Mouse (Mus musculus) heart, postnatal 0 days (tissue): Measurements from ENCODE around the gene Milr1. TPM values are rescaled to one million over a fixed set of nuclear protein-coding genes. Genes with fewer than 3 reads are reported as not detected.
"Not testable (repeated sequence)": the region's sequence is repeated elsewhere in the genome, so short reads cannot be mapped to it uniquely, and the experiment has no call there.

Experiments used
- ATAC-seq: fragments of 200-750 bp; cut with Nextera tagmentation; 2 replicates; pipeline ENCODE4 v1.8.0; 2017; ENCODE audit warnings: low read depth, moderate number of reproducible peaks, moderate library complexity; ENCODE audit not compliant: insufficient read depth
- DNase-seq: peaks from one replicate; pipeline ENCODE4 v3.0.0-alpha.2; 2016; ENCODE audit warnings: low spot score
- H3K27ac ChIP-seq: fragments of 300-500 bp; sonication (generic); 2 replicates; pipeline ENCODE4 v1.5.1; 2014; ENCODE audit warnings: low read depth, mild to moderate bottlenecking
- H3K27me3 ChIP-seq: fragments of 300-500 bp; sonication (generic); 2 replicates; pipeline ENCODE4 v1.6.1; 2014; ENCODE audit warnings: low read length, mixed read lengths; ENCODE audit not compliant: control insufficient read depth, insufficient read depth
- H3K36me3 ChIP-seq: fragments of 300-500 bp; sonication (generic); replicated peaks from 2 replicates; pipeline ENCODE4 v1.6.1; 2014; ENCODE audit warnings: low read length, mixed read lengths; ENCODE audit not compliant: control insufficient read depth, insufficient read depth
- H3K4me1 ChIP-seq: fragments of 300-500 bp; sonication (generic); 2 replicates; pipeline ENCODE4 v1.6.1; 2014; ENCODE audit warnings: antibody characterized with exemption; ENCODE audit not compliant: control insufficient read depth, insufficient read depth
- H3K4me2 ChIP-seq: fragments of 300-500 bp; sonication (generic); 2 replicates; pipeline ENCODE4 v1.6.1; 2014; ENCODE audit warnings: low read depth, mild to moderate bottlenecking, low read length, moderate library complexity
- H3K4me3 ChIP-seq: fragments of 300-500 bp; sonication (generic); 2 replicates; pipeline ENCODE4 v1.5.1; 2014; ENCODE audit warnings: low read depth, low read length
- H3K9ac ChIP-seq: fragments of 300-500 bp; sonication (generic); replicated peaks from 2 replicates; pipeline ENCODE4 v1.6.1; 2014; ENCODE audit warnings: low read depth, low read length, mixed read lengths
- H3K9me3 ChIP-seq: fragments of 300-500 bp; sonication (generic); replicated peaks from 2 replicates; pipeline ENCODE4 v1.6.1; 2016; ENCODE audit warnings: low read length; ENCODE audit not compliant: control insufficient read depth
- CTCF ChIP-seq: IDR thresholded peaks from 2 replicates; pipeline ENCODE4 v1.5.1; 2016; ENCODE audit warnings: antibody characterized with exemption, control low read depth, low read depth
- EP300 ChIP-seq: IDR thresholded peaks from 2 replicates; pipeline ENCODE4 v1.6.1; 2016; ENCODE audit warnings: antibody characterized with exemption, low read depth
- WGBS: fragments of 180-500 bp; shearing (Covaris S2); extraction: QIAGEN DNeasy Blood & Tissue Kit; methylation state at CpG from one replicate; pipeline ENCODE4 v1.1.7; 2014; 5-methylcytosine and 5-hydroxymethylcytosine counted together
- polyA plus RNA-seq: library from polyadenylated mRNA; unstranded; fragments of >200 nt; fragmentation: Nextera tagmentation; extraction: Ambion mirVana; gene quantifications from 2 replicates; pipeline ENCODE4 v1.2.1, GENCODE M21; 2015
- total RNA-seq: library from RNA; depleted of rRNA; stranded (reverse); fragments of >200 nt; gene quantifications from 2 replicates; pipeline ENCODE4 v1.2.3, GENCODE M21; 2014; ENCODE audit warnings: low replicate concordance

The Milr1 gene
- total and polyA plus RNA-seq, 2 experiments from 2014 or later: 0.83 TPM; not detected in 1

DNA sequence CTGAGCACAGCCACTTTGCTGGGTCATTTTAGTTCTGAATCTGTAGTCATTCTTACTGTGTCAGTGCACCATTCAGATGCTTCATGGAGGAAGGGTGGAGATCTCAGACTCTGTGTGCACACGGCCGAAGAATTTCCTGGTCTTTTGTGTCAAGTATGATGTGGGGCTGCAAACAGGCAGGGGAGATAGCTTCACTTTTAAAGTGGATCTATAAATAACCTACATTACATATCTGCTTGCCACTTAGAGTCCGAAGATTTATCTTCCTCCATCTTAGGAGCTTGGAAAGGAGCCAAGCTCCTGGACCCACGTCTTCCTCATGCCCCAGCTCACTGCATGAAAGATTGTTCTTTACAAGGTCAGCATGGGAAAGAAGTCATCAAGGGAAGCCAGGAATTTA, 20.3 kb upstream of the Milr1 start:
- no peaks in the 10 kb centered on the region for H3K9me3 ChIP-seq
- peaks cover 20% of the 10 kb centered on the region; the same call in 1 of the 2 replicates for H3K4me1 ChIP-seq
- no peaks in the 10 kb centered on the region for H3K27me3 ChIP-seq
- ATAC-seq (peak; percentile 79), DNase-seq (peak; percentile 75)
- TF ChIP-seq CTCF (no peak), EP300 (peak; percentile 47; the same call in 1 of the 2 replicates)
- WGBS: 5% methylated on average over 4 of the region's 4 CpGs
- no peak overlapping the region for H3K9ac ChIP-seq
- H3K4me2 ChIP-seq: no peak overlapping the region
- no peak overlapping the region for H3K4me3 ChIP-seq
- H3K27ac ChIP-seq: peak overlapping the region; percentile 75
- no peaks in the 10 kb centered on the region for H3K36me3 ChIP-seq

DNA sequence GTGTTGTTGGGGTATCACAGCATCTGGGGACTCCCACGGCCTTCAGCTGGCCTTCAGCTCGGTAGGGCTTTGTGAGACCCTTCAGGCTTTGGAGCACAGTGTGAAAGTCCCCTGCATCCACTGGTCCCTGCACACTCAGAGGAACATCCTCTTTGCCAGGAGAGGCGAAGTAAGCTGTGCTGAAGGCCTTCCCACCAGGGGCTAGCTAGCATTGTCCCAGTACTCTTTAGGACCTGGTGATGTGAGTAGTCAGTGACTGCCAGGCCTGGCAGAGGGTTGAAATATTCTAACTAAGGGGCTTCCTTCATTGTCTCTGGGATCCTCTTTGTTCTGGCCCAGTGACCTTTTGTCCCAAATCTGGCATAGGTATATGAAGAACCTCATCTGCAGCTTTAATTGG, 14.4 kb upstream of the Milr1 start:
- ATAC-seq (peak; percentile 41; the same call in 1 of the 2 replicates), DNase-seq (no peak)
- WGBS: 66% methylated on average over 3 of the region's 3 CpGs
- Histone ChIP-seq H3K27me3 (no peaks in the 10 kb centered on the region), H3K36me3 (no peaks in the 10 kb centered on the region), H3K9ac (no peak overlapping the region), H3K9me3 (no peaks in the 10 kb centered on the region), H3K27ac (peak overlapping the region; percentile 75), H3K4me3 (no peak overlapping the region), H3K4me2 (no peak overlapping the region), H3K4me1 (0 out of 2 replicates have a peak, but pooled peaks cover under 1% of the 10 kb centered on the region)
- TF ChIP-seq CTCF: no peak
- no peak for TF ChIP-seq EP300

DNA sequence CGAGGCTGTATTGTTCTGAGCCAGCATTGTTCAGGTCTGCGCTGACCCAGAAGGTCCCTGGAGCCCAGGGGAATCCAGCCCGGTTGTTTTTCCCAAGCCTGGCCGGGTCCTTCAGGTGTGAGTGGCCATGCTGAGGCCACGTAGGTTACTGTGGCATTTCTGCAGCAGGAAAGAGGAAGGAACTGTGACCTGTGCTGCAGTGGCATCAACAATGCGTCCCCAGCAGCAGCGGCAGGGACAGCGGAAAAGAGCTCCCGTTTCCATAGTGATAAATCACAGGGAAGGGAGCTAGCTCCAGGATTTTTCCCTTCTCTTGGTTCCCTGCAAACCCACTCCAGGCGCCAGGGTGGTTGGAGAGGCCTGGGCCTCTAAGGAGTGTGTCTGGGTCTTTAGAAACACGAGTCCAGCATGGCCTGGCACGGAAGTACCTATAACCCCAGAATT, 13.8 kb upstream of the Milr1 start:
- DNase-seq: peak; percentile 52
- Histone ChIP-seq H3K27me3 (no peaks in the 10 kb centered on the region), H3K4me3 (no peak overlapping the region), H3K27ac (peak overlapping the region; percentile 75), H3K36me3 (no peaks in the 10 kb centered on the region), H3K9me3 (no peaks in the 10 kb centered on the region), H3K4me1 (no peaks in the 10 kb centered on the region), H3K4me2 (no peak overlapping the region), H3K9ac (no peak overlapping the region)
- peak; percentile 63 for ATAC-seq
- TF ChIP-seq EP300: no peak
- TF ChIP-seq CTCF: no peak
- WGBS: 48% methylated on average over 12 of the region's 12 CpGs

DNA sequence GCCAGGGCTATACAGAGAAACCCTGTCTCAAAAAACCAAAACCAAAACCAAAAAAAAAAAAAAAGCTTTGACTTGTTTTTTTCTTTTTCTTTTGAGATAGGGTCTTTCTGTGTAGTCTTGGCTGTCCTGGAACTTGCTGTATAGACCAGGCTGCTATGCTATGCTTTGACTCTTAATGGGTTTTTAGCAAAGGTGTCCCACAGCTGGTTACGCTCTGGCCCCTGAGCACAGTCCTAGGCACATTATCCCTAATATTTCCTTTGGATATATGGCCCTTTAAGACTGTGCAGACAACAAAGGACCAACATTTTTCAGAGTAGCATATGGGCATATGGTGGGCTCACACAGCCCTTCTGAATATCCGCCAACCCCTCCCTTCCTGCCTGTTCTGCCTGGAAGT, 11.9 kb upstream of the Milr1 start:
- H3K4me1 ChIP-seq: no peaks in the 10 kb centered on the region
- no peak for DNase-seq
- no peak overlapping the region for H3K4me3 ChIP-seq
- TF ChIP-seq EP300 (no peak), CTCF (no peak)
- H3K4me2 ChIP-seq: no peak overlapping the region
- H3K9me3 ChIP-seq: no peaks in the 10 kb centered on the region
- no peak for ATAC-seq
- H3K9ac ChIP-seq: no peak overlapping the region
- no peaks in the 10 kb centered on the region for H3K36me3 ChIP-seq
- no peak overlapping the region for H3K27ac ChIP-seq
- H3K27me3 ChIP-seq: no peaks in the 10 kb centered on the region
- 87% methylated on average over 2 of the region's 2 CpGs for WGBS

DNA sequence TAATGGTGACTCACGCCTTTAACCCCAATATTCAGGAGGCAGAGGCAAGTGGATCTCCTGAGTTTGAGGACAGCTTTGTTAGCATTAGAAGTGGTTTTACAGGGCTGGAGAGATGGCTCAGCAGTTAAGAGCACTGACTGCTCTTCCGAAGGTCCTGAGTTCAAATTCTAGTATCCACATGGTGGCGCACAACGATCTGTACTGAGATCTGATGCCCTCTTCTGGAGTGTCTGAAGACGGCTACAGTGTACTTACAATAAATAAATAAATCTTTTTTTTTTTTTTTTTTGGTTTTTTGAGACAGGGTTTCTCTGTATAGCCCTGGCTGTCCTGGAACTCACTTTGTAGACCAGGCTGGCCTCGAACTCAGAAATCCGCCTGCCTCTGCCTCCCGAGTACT, 10.3 kb upstream of the Milr1 start:
- not testable (repeated sequence) for H3K4me1 ChIP-seq, H3K36me3 ChIP-seq, H3K27ac ChIP-seq, H3K9me3 ChIP-seq, H3K4me3 ChIP-seq, DNase-seq, ATAC-seq, H3K27me3 ChIP-seq, H3K9ac ChIP-seq, H3K4me2 ChIP-seq
- 93% methylated on average over 8 of the region's 8 CpGs for WGBS

DNA sequence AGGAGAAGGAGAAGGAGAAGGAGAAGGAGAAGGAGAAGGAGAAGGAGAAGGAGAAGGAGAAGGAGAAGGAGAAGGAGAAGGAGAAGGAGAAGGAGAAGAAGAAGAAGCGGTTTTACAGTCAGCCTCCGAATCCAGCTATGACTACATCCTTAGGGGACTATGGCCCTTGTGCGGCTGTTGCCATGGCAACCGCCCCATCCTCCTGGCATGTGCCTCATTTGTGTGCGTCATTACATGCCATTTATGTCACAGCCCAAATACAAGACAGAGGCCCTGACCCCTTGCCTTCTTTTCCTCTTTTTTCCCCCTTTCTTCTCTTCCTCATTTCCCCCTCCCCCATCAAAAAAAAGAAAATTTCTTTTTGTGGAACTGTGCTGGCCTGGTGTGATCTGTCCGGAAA, 9.8 kb upstream of the Milr1 start:
- no peak overlapping the region for H3K27ac ChIP-seq
- TF ChIP-seq CTCF: no peak
- TF ChIP-seq EP300: no peak
- no peak overlapping the region for H3K4me3 ChIP-seq
- ATAC-seq: no peak
- WGBS: 72% methylated on average over 6 of the region's 6 CpGs
- no peak for DNase-seq
- H3K27me3 ChIP-seq: no peaks in the 10 kb centered on the region
- no peak overlapping the region for H3K4me2 ChIP-seq
- H3K9me3 ChIP-seq: no peaks in the 10 kb centered on the region
- H3K36me3 ChIP-seq: no peaks in the 10 kb centered on the region
- H3K9ac ChIP-seq: no peak overlapping the region
- H3K4me1 ChIP-seq: no peaks in the 10 kb centered on the region
